Mouse (Mus musculus): ENCODE measurements at regions not wholly inside any gene's neighbourhood (a gene's known extent, or its start where the extent isn't known, plus 50 kb on each side); places are given as distances from the start of the nearest gene placed in this dataset.

DNA sequence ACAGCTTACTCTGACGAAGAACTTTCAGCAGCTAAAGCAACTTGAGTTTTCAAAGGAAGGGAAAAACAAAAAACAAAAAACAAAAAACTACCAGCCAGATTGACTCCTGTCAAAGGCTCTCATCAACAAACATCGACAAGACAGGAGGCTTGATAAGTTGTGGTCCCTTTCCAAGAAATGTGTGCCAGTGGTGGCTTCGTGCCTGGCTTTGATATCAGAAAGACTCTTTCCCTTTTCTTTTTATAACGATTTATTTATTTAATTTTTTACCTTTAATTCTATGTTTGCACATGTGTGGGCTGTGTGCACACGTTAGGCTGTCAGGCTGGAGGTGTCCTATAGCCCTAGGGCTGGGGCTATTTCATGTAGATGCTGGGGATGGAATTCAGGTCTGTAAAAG, 60.4 kb downstream of the Dact1 start:
- no peak for DNase-seq

GRCm38 (mm10) chr12:71371948-71372347, 62.3 kb downstream of the Dact1 start:
- DNase-seq: no peak

DNA sequence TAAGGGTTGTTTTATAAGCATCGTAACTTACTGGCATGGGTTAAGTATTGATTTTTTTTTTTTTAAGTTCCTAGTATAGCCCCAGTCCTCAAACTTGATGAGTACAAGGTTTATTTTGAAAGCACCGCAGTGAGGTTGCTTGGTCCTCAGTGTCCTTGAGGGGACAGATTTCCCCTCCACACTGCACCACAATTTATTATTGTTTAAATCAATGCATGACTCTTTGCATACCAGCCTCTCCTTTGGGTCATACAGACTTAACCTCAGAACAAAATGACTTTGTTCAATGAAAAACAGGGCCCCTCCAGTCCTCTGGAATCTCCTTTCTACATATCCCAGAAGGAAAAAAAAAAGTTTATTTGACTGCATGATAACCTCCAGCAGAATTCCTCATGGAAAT, 63.9 kb downstream of the Dact1 start:
- DNase-seq: no peak

- DNase-seq: no peak
Observed at GRCm38 (mm10) chr12:71376446-71376845, 66.8 kb downstream of the Dact1 start.

DNA sequence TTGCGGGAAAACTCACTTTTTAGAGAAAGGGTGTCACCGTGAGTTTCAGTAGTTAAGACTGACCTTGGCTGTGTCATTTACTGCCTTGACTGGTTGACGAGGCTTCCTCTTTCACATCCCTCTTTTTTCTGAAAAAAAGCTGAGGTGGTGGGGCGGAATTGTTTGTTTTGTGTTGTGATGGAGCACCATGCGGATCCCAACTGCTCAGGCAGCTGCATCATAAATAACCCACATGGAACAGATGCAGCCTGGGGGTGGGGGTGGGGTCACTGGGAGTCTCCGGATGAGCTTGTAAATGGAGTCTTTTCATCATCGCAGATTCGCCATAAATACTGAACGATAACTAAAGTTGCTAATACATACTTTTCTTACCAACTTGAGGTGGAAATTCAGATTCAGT, 67.3 kb downstream of the Dact1 start:
- DNase-seq: no peak

GRCm38 (mm10) chr12:71379626-71380423, 70.1 kb downstream of the Dact1 start:
- DNase-seq: no peak

- no peak for DNase-seq
Observed at GRCm38 (mm10) chr12:71380424-71380761, 70.7 kb downstream of the Dact1 start.

GRCm38 (mm10) chr12:71386251-71386650, 76.6 kb downstream of the Dact1 start:
- DNase-seq: no peak

GRCm38 (mm10) chr12:71391481-71391880, 81.8 kb downstream of the Dact1 start:
- DNase-seq: no peak

DNA sequence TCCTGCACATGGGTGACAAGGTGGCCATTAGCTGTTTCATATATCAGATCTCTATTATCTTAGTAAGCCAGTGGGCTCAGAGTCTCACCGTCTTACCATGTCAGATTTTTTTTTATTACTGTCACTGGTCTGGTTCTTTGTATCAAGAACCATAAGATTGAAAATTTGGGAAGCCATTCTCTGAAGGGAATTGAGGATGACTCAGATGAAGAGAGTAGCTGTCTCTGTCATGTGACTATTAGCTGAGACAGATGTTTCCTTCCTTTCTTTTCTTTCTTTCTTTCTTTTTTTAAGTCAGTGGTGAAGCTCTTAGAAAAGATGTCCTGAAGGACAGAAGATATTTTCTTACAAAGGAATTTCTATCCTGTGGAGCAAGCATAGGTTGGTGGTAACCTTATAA, 84.1 kb downstream of the Dact1 start:
- no peak for DNase-seq

GRCm38 (mm10) chr12:71397456-71397855, 87.8 kb downstream of the Dact1 start:
- no peak for DNase-seq

DNA sequence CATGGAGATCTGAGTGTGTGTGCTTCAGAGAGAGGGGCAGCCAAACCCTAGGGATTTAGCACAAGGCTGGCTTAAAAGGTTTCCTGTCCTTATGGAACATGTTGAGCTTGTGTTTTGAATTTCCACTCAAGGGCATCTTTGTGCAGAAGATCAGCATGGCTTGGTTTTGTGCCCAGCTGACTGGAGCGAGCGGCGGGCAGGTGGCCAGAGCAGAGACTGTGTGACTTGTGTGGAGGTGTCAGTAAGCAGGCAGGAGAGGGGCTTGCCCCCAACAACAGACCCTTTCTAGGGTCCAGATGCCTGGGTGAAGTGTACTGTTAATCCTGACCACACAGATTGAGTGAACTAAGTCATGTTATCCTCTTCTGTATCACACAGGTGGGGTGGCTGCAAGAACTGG, 89.0 kb downstream of the Dact1 start:
- DNase-seq: no peak

DNA sequence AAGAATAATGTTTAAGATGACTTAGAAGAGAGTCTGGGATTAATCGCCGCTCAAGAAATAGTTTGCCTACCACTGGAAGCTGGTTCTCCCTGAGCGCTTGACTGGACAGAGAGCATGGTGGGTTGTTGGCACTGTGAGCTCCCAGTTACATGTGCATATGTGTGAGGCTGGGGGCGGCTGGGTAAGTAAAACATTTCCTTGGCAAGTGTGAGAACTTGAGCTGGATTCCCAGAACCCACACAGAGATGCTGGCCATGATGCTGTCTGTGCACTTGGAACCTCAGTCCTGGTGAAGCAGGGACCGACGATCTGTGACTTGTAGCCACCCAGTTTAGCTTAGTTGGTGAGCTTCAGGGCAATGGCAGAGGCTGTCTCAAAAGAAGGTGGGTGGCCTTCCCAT, 90.5 kb downstream of the Dact1 start:
- no peak for DNase-seq

- no peak for DNase-seq
Observed at GRCm38 (mm10) chr12:71401621-71402416, 92.1 kb downstream of the Dact1 start.

DNA sequence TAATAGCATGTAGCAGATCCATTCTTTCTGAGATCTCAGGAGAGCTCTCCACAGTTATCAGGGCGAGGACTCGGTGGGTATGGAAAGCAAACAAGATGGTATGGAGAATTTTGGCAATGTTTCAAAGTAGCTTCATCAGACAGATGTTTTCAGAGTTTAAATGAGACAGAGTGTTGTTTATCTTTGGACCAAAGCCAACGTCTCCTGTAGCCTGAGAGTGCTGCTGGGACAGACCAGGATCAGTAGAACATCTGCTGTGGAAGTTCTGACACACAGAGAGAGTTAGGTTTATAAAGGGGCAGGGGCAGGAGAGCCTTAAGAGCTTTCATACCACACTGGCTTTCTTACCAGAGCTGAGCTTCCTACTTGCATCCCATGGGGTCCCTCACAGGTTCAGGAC, 97.6 kb downstream of the Dact1 start:
- DNase-seq: no peak

DNA sequence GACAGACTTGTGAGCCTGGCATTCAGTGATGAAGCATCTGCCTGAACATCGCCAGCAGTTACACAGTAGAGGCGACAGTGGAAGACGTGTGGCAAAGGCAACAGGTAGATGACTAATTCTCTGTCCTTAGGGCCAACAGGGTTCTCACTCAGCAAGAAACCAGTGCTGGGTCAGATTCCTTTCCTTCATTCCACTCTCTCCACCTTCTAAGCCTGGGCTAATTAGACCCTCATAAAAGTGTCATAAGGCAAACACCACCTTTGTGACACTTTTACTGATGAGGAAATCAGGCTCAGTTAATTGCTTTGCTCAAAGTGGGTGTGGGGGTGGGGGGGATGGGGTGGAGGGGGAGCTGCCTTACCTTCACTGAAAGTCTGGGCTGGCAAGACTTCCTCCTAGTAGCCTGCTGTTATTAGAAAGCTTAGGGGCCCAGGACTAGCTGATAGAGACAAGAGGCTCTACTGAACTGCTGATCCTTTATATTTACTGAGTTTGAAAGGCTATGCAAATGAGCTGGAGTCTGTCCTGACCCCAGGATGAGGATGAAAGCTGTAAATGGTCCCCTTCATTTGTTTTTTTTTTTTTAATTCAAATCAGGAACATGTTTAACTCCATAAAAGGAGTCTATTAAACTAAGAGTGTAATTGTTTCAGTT, 98.8 kb downstream of the Dact1 start:
- DNase-seq: no peak

- DNase-seq: no peak
Observed at GRCm38 (mm10) chr12:71412331-71412730, 102.6 kb downstream of the Dact1 start.

- DNase-seq: no peak
Observed at GRCm38 (mm10) chr12:71416968-71417367, 107.3 kb downstream of the Dact1 start.

DNA sequence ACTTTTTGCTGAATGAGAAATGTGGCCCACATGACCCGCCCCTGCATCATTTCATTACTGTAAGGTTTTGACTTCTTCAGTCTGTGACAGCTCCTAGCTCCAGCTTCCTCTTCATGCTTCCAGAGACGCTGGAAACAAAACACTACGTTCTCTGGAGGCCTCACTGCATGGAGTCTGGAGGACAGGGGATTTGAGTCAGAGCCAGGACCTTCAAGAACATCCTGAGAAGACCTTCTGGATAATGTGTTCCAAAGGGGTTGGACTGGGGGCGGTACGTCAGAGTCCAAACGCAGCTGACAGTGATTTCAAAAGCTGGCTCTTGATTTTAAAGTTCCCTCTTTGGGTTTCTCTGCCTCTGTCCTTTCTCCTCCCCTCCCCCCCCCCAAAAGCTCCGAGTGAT, 108.5 kb downstream of the Dact1 start:
- DNase-seq: no peak

DNA sequence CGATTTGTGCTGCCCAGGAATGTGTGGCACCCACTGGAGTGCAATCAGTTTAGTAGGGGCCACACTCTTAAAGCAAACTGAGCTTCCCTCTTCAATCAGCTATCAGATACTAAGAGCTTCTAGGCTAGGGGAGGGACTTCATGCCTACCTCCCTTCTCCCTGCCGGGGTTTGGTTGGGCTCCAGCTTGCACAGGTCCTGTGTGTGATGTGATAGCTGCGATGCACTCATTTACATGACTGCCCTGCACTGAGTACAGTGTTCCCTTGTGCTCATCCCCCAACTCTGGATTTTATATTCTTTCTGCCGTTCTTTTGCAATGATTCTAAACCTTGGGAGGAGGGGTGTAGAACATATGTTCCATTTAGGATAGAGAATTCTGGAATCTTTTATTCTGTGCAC, 109.5 kb downstream of the Dact1 start:
- DNase-seq: no peak

DNA sequence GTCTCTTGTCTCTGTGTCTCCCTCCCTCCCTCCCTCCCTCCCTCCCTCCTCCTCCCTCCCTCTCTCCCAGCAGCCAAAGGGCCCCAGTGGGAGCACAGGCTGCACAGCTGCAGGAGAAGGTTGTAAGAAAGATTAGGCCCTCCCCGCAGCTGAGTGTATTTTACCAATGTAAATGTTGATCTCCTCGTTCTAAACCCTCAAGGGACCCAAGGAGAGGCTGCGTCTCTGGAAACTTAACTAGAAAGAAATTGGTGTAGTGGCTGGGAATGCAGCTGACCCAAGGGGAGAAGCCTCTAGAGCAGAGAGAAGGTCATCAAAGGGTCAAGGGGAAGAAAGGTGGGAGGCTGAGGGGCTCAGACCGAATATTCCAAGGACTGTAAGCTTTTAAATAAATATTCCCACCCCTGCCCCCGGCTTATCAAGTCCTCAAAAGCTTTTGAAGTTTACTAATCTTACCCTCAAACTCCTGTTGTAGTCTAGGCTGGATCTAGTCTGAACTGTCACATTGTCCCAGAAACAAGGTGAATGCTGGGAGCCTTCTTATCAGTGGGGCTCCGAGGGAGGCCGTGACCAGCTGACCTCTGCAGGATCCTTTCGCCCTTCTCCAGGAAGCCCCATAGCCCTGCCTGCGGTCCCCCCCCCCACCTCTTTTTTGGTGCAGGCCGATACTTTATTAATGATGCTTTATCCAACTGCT, 116.5 kb downstream of the Dact1 start:
- no peak for DNase-seq

- no peak for DNase-seq
Observed at GRCm38 (mm10) chr12:71427974-71428373, 118.3 kb downstream of the Dact1 start.
